Mouse (Mus musculus): ENCODE measurements around the gene Otp. TPM values are rescaled to one million over a fixed set of nuclear protein-coding genes. Genes with fewer than 3 reads are reported as not detected.

Otp gene
- polyA plus RNA-seq (2012) = 0.02 TPM in 1 of 2 replicates, not detected in the other

GRCm38 (mm10) chr13:94875396-94875880 lies at the start of gene Otp:
Otp (plus strand) TSS chr13:94875602.
- Histone ChIP-seq H3K4me3 (replicated peaks) (no peak within 1 kb of the TSS), H3K36me3 (ENCODE audit: control insufficient read depth) (no peaks in the 10 kb centered on the region), H3K4me1 (ENCODE audit: control insufficient read depth) (no peaks in the 10 kb centered on the region), H3K27me3 (ENCODE audit: control insufficient read depth) (peaks cover 99% of the 10 kb centered on the region), H3K9me3 (ENCODE audit: control insufficient read depth, low read length) (peaks cover 3% of the 10 kb centered on the region; the same call in 1 of the 2 replicates)
- TF ChIP-seq TAL1 (IDR thresholded peaks at IDR 0.05; ENCODE audit: low read length) (no peak), GATA1 (IDR thresholded peaks at IDR 0.05; ENCODE audit: low read length) (no peak)

- no peak overlapping the region for H3K4me3 ChIP-seq (replicated peaks)
- H3K9me3 ChIP-seq (ENCODE audit: control insufficient read depth, low read length) = no peaks in the 10 kb centered on the region
- peaks cover 9% of the 10 kb centered on the region for H3K36me3 ChIP-seq (ENCODE audit: control insufficient read depth)
- peaks cover 2% of the 10 kb centered on the region for H3K4me1 ChIP-seq (ENCODE audit: control insufficient read depth)
- H3K27me3 ChIP-seq (ENCODE audit: control insufficient read depth) = no peaks in the 10 kb centered on the region
- TF ChIP-seq TAL1 (IDR thresholded peaks at IDR 0.05; ENCODE audit: low read length) (no peak), GATA1 (IDR thresholded peaks at IDR 0.05; ENCODE audit: low read length) (no peak)
These were observed 49.0 kb upstream of the Otp start for GRCm38 (mm10) chr13:94826389-94826788.

GRCm38 (mm10) chr13:94826986-94827385 lies 48.4 kb upstream of the Otp start:
- H3K27me3 ChIP-seq (ENCODE audit: control insufficient read depth) = no peaks in the 10 kb centered on the region
- H3K36me3 ChIP-seq (ENCODE audit: control insufficient read depth) = peaks cover 13% of the 10 kb centered on the region
- no peaks in the 10 kb centered on the region for H3K9me3 ChIP-seq (ENCODE audit: control insufficient read depth, low read length)
- H3K4me1 ChIP-seq (ENCODE audit: control insufficient read depth) = peaks cover 2% of the 10 kb centered on the region
- no peak overlapping the region for H3K4me3 ChIP-seq (replicated peaks)
- no peak for TF ChIP-seq TAL1 (IDR thresholded peaks at IDR 0.05; ENCODE audit: low read length)

- H3K27me3 ChIP-seq (ENCODE audit: control insufficient read depth) = no peaks in the 10 kb centered on the region
These were observed 47.6 kb upstream of the Otp start for GRCm38 (mm10) chr13:94827847-94828246.

GRCm38 (mm10) chr13:94838047-94838720 lies 37.2 kb upstream of the Otp start:
- Histone ChIP-seq H3K36me3 (ENCODE audit: control insufficient read depth) (peaks cover 52% of the 10 kb centered on the region), H3K9me3 (ENCODE audit: control insufficient read depth, low read length) (no peaks in the 10 kb centered on the region), H3K4me3 (replicated peaks) (no peak overlapping the region), H3K4me1 (ENCODE audit: control insufficient read depth) (no peaks in the 10 kb centered on the region), H3K27me3 (ENCODE audit: control insufficient read depth) (no peaks in the 10 kb centered on the region)
- TF ChIP-seq GATA1 (IDR thresholded peaks at IDR 0.05; ENCODE audit: low read length) (no peak), TAL1 (IDR thresholded peaks at IDR 0.05; ENCODE audit: low read length) (no peak)

More at GRCm38 (mm10) chr13:94827847-94828246, 47.6 kb upstream of the Otp start:
- no peaks in the 10 kb centered on the region for H3K9me3 ChIP-seq (ENCODE audit: control insufficient read depth, low read length)
- no peak for TF ChIP-seq GATA1 (IDR thresholded peaks at IDR 0.05; ENCODE audit: low read length)
- TF ChIP-seq TAL1 (IDR thresholded peaks at IDR 0.05; ENCODE audit: low read length) = no peak
- H3K36me3 ChIP-seq (ENCODE audit: control insufficient read depth) = peaks cover 19% of the 10 kb centered on the region
- no peak overlapping the region for H3K4me3 ChIP-seq (replicated peaks)
- H3K4me1 ChIP-seq (ENCODE audit: control insufficient read depth) = peaks cover 2% of the 10 kb centered on the region

GRCm38 (mm10) chr13:94838756-94839337 lies 36.6 kb upstream of the Otp start:
- H3K36me3 ChIP-seq (ENCODE audit: control insufficient read depth) = peaks cover 52% of the 10 kb centered on the region
- TF ChIP-seq TAL1 (IDR thresholded peaks at IDR 0.05; ENCODE audit: low read length) (no peak), GATA1 (IDR thresholded peaks at IDR 0.05; ENCODE audit: low read length) (no peak)
- no peaks in the 10 kb centered on the region for H3K9me3 ChIP-seq (ENCODE audit: control insufficient read depth, low read length)

GRCm38 (mm10) chr13:94843236-94843635 lies 32.2 kb upstream of the Otp start:
- no peaks in the 10 kb centered on the region for H3K27me3 ChIP-seq (ENCODE audit: control insufficient read depth)
- no peak for TF ChIP-seq GATA1 (IDR thresholded peaks at IDR 0.05; ENCODE audit: low read length)
- no peak for TF ChIP-seq TAL1 (IDR thresholded peaks at IDR 0.05; ENCODE audit: low read length)
- no peaks in the 10 kb centered on the region for H3K9me3 ChIP-seq (ENCODE audit: control insufficient read depth, low read length)
- no peaks in the 10 kb centered on the region for H3K4me1 ChIP-seq (ENCODE audit: control insufficient read depth)
- H3K36me3 ChIP-seq (ENCODE audit: control insufficient read depth) = peaks cover 29% of the 10 kb centered on the region
- no peak overlapping the region for H3K4me3 ChIP-seq (replicated peaks)

More at GRCm38 (mm10) chr13:94838756-94839337, 36.6 kb upstream of the Otp start:
- no peak overlapping the region for H3K4me3 ChIP-seq (replicated peaks)
- H3K4me1 ChIP-seq (ENCODE audit: control insufficient read depth) = no peaks in the 10 kb centered on the region
- no peaks in the 10 kb centered on the region for H3K27me3 ChIP-seq (ENCODE audit: control insufficient read depth)

GRCm38 (mm10) chr13:94847870-94848269 lies 27.5 kb upstream of the Otp start:
- TF ChIP-seq TAL1 (IDR thresholded peaks at IDR 0.05; ENCODE audit: low read length) (no peak), GATA1 (IDR thresholded peaks at IDR 0.05; ENCODE audit: low read length) (no peak)
- 0 out of 2 replicates have a peak, but pooled peaks cover 3% of the 10 kb centered on the region for H3K27me3 ChIP-seq (ENCODE audit: control insufficient read depth)
- peaks cover 13% of the 10 kb centered on the region for H3K36me3 ChIP-seq (ENCODE audit: control insufficient read depth)
- no peak overlapping the region for H3K4me3 ChIP-seq (replicated peaks)
- H3K9me3 ChIP-seq (ENCODE audit: control insufficient read depth, low read length) = no peaks in the 10 kb centered on the region
- no peaks in the 10 kb centered on the region for H3K4me1 ChIP-seq (ENCODE audit: control insufficient read depth)

GRCm38 (mm10) chr13:94849351-94849750 lies 26.1 kb upstream of the Otp start:
- Histone ChIP-seq H3K27me3 (ENCODE audit: control insufficient read depth) (peaks cover 6% of the 10 kb centered on the region; the same call in 1 of the 2 replicates), H3K9me3 (ENCODE audit: control insufficient read depth, low read length) (no peaks in the 10 kb centered on the region), H3K4me1 (ENCODE audit: control insufficient read depth) (no peaks in the 10 kb centered on the region), H3K36me3 (ENCODE audit: control insufficient read depth) (no peaks in the 10 kb centered on the region; the same call in 1 of the 2 replicates), H3K4me3 (replicated peaks) (no peak overlapping the region)
- TF ChIP-seq GATA1 (IDR thresholded peaks at IDR 0.05; ENCODE audit: low read length) (no peak), TAL1 (IDR thresholded peaks at IDR 0.05; ENCODE audit: low read length) (no peak)
